Mouse (Mus musculus): Measurements from ENCODE around the gene Ankrd35. TPM values are rescaled to one million over a fixed set of nuclear protein-coding genes. Genes with fewer than 3 reads are reported as not detected.
"Not testable (repeated sequence)": the region's sequence is repeated elsewhere in the genome, so short reads cannot be mapped to it uniquely, and the experiment has no call there.

Ankrd35 gene
- total RNA-seq, 2 experiments from 2014 or later = 6.3 to 6.7 TPM

GRCm38 (mm10) chr3:96679159-96679674 is 9.3 kb downstream of the Ankrd35 start:
- no peak for TF ChIP-seq CTCF (conservative IDR thresholded peaks at IDR 0.05)
- no peak overlapping the region for H3K27ac ChIP-seq
- H3K4me3 ChIP-seq = no peak overlapping the region
- no peak for DNase-seq (ENCODE audit: low spot score in 2 of 2)

GRCm38 (mm10) chr3:96680269-96680956 is 10.5 kb downstream of the Ankrd35 start:
- Histone ChIP-seq H3K27ac (no peak overlapping the region), H3K4me3 (no peak overlapping the region)
- no peak for DNase-seq (ENCODE audit: low spot score in 2 of 2)
- no peak for TF ChIP-seq CTCF (conservative IDR thresholded peaks at IDR 0.05)

- no peak overlapping the region for H3K27ac ChIP-seq
- no peak overlapping the region for H3K4me3 ChIP-seq
- no peak for DNase-seq (ENCODE audit: low spot score in 2 of 2)
- no peak for TF ChIP-seq CTCF (conservative IDR thresholded peaks at IDR 0.05)
Measured at GRCm38 (mm10) chr3:96683496-96683895, 13.6 kb downstream of the Ankrd35 start.

- no peak for DNase-seq (ENCODE audit: low spot score in 2 of 2)
- H3K27ac ChIP-seq = no peak overlapping the region
- no peak for TF ChIP-seq CTCF (conservative IDR thresholded peaks at IDR 0.05)
- H3K4me3 ChIP-seq = peak overlapping the region; percentile 37; the same call in 1 of the 2 replicates
Measured at GRCm38 (mm10) chr3:96684151-96684821, 14.4 kb downstream of the Ankrd35 start.

- Histone ChIP-seq H3K27ac (no peak overlapping the region), H3K4me3 (peak overlapping the region; percentile 37)
- DNase-seq (ENCODE audit: low spot score in 2 of 2) = no peak
Measured at GRCm38 (mm10) chr3:96684822-96685156, 14.9 kb downstream of the Ankrd35 start.

GRCm38 (mm10) chr3:96686057-96686456 is 16.1 kb downstream of the Ankrd35 start:
- not testable (repeated sequence) for DNase-seq (ENCODE audit: low spot score in 2 of 2); H3K27ac ChIP-seq; H3K4me3 ChIP-seq

More at GRCm38 (mm10) chr3:96684822-96685156, 14.9 kb downstream of the Ankrd35 start:
- TF ChIP-seq CTCF (conservative IDR thresholded peaks at IDR 0.05) = no peak

GRCm38 (mm10) chr3:96688854-96689253 is 18.9 kb downstream of the Ankrd35 start:
- H3K4me3 ChIP-seq = no peak overlapping the region
- no peak overlapping the region for H3K27ac ChIP-seq

GRCm38 (mm10) chr3:96690298-96690697 is 20.4 kb downstream of the Ankrd35 start:
- DNase-seq (ENCODE audit: low spot score in 2 of 2) = no peak
- peak; percentile 20; the same call in 1 of the 2 replicates for TF ChIP-seq CTCF (conservative IDR thresholded peaks at IDR 0.05)
- Histone ChIP-seq H3K27ac (no peak overlapping the region), H3K4me3 (no peak overlapping the region)

More at GRCm38 (mm10) chr3:96688854-96689253, 18.9 kb downstream of the Ankrd35 start:
- no peak for DNase-seq (ENCODE audit: low spot score in 2 of 2)
- no peak for TF ChIP-seq CTCF (conservative IDR thresholded peaks at IDR 0.05)

GRCm38 (mm10) chr3:96692506-96692905 is 22.6 kb downstream of the Ankrd35 start:
- no peak for DNase-seq (ENCODE audit: low spot score in 2 of 2)
- no peak overlapping the region for H3K4me3 ChIP-seq
- peak; percentile 63 for TF ChIP-seq CTCF (conservative IDR thresholded peaks at IDR 0.05)
- H3K27ac ChIP-seq = no peak overlapping the region

- TF ChIP-seq CTCF (conservative IDR thresholded peaks at IDR 0.05) = no peak
- Histone ChIP-seq H3K27ac (no peak overlapping the region), H3K4me3 (no peak overlapping the region)
- DNase-seq (ENCODE audit: low spot score in 2 of 2) = no peak
Measured at GRCm38 (mm10) chr3:96693579-96693978, 23.6 kb downstream of the Ankrd35 start.

- H3K4me3 ChIP-seq = peak within 1 kb of the TSS; percentile 63
- no peak for TF ChIP-seq CTCF (conservative IDR thresholded peaks at IDR 0.05)
- DNase-seq (ENCODE audit: low spot score in 2 of 2) = peak; percentile 41 to 42
Measured at GRCm38 (mm10) chr3:96696198-96696765, 26.4 kb downstream of the Ankrd35 start, which contains the start of gene Pias3. Gene Pias3 (plus strand): TSS chr3:96696384.

GRCm38 (mm10) chr3:96696766-96697732 is 27.1 kb downstream of the Ankrd35 start:
- H3K27ac ChIP-seq = peak overlapping the region; percentile 95
- peak overlapping the region; percentile 63 for H3K4me3 ChIP-seq
- TF ChIP-seq CTCF (conservative IDR thresholded peaks at IDR 0.05) = no peak
- peak; percentile 72 to 77 for DNase-seq (ENCODE audit: low spot score in 2 of 2)

More at GRCm38 (mm10) chr3:96696198-96696765, 26.4 kb downstream of the Ankrd35 start, which contains the start of gene Pias3:
- peak within 1 kb of the TSS; percentile 95 for H3K27ac ChIP-seq

Data from layer of hippocampus, adult 2 months (tissue).